Mouse (Mus musculus) cerebellum, adult 2 months (tissue): ENCODE results near the gene Acsf2. TPM values are rescaled to one million over a fixed set of nuclear protein-coding genes. Genes with fewer than 3 reads are reported as not detected.
"Not testable (repeated sequence)": the region's sequence is repeated elsewhere in the genome, so short reads cannot be mapped to it uniquely, and the experiment has no call there.

Experiments used
- DNase-seq, 2 experiments: peaks; one replicate each; pipeline ENCODE4 v3.0.0; 2021
- H3K27ac ChIP-seq: fragments of 200-500 bp; 2 replicates; pipeline ENCODE4 v1.5.1; 2012; ENCODE audit warnings: low read length, control low read depth, inconsistent platforms; ENCODE audit not compliant: insufficient read depth
- H3K27me3 ChIP-seq: fragments of 200-500 bp; 2 replicates; pipeline ENCODE4 v1.6.1; 2012; ENCODE audit warnings: inconsistent platforms, mild to moderate bottlenecking, low read length, moderate library complexity; ENCODE audit not compliant: control insufficient read depth, insufficient read depth
- H3K4me1 ChIP-seq: fragments of 200-500 bp; 2 replicates; pipeline ENCODE4 v1.6.1; 2011; ENCODE audit warnings: low read length; ENCODE audit not compliant: control insufficient read depth, insufficient read depth
- H3K4me3 ChIP-seq: fragments of 200-500 bp; replicated peaks from 2 replicates; pipeline ENCODE3; 2011; ENCODE audit warnings: mild to moderate bottlenecking, low read depth, low read length, control low read depth; ENCODE audit not compliant: insufficient read depth
- CTCF ChIP-seq: fragments of 200-500 bp; IDR thresholded peaks from 2 replicates; pipeline ENCODE4 v1.5.1; 2011; ENCODE audit warnings: low read depth, mild to moderate bottlenecking, control low read depth, low read length, moderate library complexity, borderline replicate concordance; ENCODE audit not compliant: insufficient read depth
- POLR2A ChIP-seq: fragments of 200-500 bp; IDR thresholded peaks from 2 replicates; pipeline ENCODE4 v1.6.1; 2011; ENCODE audit warnings: low read length, control low read depth, borderline replicate concordance; ENCODE audit not compliant: insufficient read depth
- WGBS: fragments of 180-500 bp; shearing (Covaris S2); methylation state at CpG from one replicate; pipeline ENCODE4 v1.1.7; 2018; 5-methylcytosine and 5-hydroxymethylcytosine counted together
- polyA plus RNA-seq: library from polyadenylated mRNA; depleted of rRNA; stranded (reverse); fragments of >200 nt; gene quantifications from 2 replicates; pipeline ENCODE4 v1.2.3, GENCODE M21; 2012; rRNA removed

The Acsf2 gene
- polyA plus RNA-seq = 13.1 and 15.2 TPM in 2 replicates

DNA sequence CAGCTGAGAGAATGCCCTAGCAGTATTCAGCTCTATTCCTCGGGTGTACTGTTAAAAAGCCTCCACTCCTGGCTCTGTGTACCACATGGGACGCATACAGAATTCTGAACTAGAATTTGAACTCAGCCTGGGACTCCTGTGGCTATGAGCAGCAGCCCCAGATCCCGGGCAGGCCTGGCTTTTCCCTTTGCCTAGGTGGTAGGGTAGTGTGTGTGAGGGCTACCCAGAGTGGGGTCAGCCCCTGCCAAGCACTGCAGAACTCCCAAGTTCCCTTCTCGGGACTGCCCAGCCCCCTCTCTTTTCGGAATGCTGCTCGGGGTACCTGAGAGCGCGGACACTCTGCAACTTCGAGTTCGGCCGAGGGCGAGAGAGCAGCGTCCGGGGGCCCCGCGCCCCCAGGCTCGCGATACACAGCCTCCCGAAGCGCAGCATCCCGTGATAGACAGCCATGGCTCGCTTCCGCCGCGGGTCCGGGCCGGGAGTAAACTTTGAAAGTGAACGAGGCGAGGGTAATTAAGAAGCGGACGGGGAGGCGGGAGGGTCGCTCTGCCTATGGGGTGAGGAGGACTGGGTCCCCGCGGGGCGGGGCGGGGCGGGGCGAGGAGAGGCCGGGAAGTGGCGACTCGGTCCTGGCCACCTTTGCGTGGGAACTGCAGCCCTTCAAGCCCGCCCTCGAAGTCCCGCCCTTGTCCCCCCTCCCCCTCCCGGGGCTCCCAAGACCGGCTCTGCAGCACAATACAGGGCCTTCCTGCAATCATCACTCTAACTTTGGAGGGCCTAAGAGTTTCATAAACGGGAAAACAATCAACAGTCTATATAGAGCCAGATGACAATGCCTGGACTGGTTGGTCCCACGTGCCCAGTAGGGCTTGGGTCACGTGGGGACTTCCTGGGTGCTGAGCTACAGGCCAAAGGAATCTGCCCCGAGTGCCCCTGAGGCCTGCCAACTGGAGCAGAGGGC lies at the start of gene Acsf2:
TSS of gene Acsf2 (minus strand) at position 551 of the 961 bp plus-strand sequence.
- 3% methylated on average over 46 of the region's 52 CpGs for WGBS

DNA sequence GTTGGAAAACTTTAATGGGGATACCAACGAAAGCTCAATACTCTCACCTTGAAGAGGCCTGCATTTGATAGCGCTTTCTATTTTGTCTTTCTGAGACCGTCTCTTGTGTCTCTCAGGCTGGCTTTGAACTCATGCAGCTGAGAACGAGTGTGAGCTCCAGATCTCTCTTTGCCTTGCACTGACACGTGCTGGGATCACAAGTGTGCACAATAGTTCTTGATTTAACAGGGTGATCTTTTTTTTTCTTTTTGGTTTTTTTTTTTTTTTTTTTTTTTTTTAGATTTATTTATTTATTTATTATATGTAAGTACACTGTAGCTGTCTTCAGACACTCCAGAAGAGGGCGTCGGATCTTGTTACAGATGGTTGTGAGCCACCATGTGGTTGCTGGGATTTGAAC lies 49.6 kb upstream of the Acsf2 start:
- not testable (repeated sequence) for H3K4me3 ChIP-seq, H3K4me1 ChIP-seq, H3K27me3 ChIP-seq, H3K27ac ChIP-seq, DNase-seq
- WGBS = 95% methylated on average over 5 of the region's 7 CpGs

More for the DNA sequence above, at the start of gene Acsf2:
- Histone ChIP-seq H3K27ac (no peak within 1 kb of the TSS), H3K27me3 (no peaks in the 10 kb centered on the region; the same call in 1 of the 2 replicates), H3K4me1 (no peaks in the 10 kb centered on the region), H3K4me3 (peak within 1 kb of the TSS; percentile 35)
- peak; percentile 14 to 25 for DNase-seq
- TF ChIP-seq CTCF = no peak
- TF ChIP-seq POLR2A = no peak

DNA sequence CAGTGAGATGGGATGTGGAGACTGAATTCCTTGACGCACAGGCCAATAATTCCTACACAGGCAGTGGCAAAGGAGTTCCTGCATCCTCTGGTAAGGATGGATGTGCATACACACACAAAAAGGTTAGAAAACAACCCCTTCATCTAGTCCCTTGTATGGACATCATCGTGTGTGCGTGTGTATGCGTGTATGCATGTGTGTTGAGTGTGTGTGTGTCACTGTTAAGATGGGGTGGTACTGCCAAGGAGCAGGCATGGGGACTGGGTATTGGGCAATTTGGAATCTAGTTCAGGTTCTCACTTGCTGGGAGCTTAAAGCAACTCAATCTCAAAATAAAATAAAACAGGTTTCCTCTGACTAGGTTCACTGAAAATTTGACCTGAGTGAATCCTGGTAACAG lies 44.8 kb upstream of the Acsf2 start:
- H3K27ac ChIP-seq = no peak overlapping the region
- H3K4me1 ChIP-seq = no peaks in the 10 kb centered on the region
- H3K4me3 ChIP-seq = no peak overlapping the region
- 95% methylated on average over 4 of the region's 4 CpGs for WGBS
- TF ChIP-seq POLR2A = no peak
- no peak for TF ChIP-seq CTCF
- DNase-seq = no peak
- H3K27me3 ChIP-seq = no peaks in the 10 kb centered on the region

- WGBS = 86% methylated on average over 8 of the region's 8 CpGs
- Histone ChIP-seq H3K27ac (no peak overlapping the region), H3K4me1 (no peaks in the 10 kb centered on the region), H3K27me3 (no peaks in the 10 kb centered on the region), H3K4me3 (no peak overlapping the region)
- TF ChIP-seq POLR2A = no peak
- TF ChIP-seq CTCF = no peak
- no peak for DNase-seq
Observed at GRCm38 (mm10) chr11:94644461-94645219, 43.0 kb upstream of the Acsf2 start.

GRCm38 (mm10) chr11:94634431-94634830 lies 32.8 kb upstream of the Acsf2 start:
- Histone ChIP-seq H3K27ac (no peak overlapping the region), H3K27me3 (no peaks in the 10 kb centered on the region), H3K4me1 (peaks cover 9% of the 10 kb centered on the region), H3K4me3 (no peak overlapping the region)
- no peak for TF ChIP-seq CTCF
- TF ChIP-seq POLR2A = no peak
- DNase-seq = no peak
- WGBS = 86% methylated on average over 5 of the region's 5 CpGs

- no peak for TF ChIP-seq CTCF
- no peak for TF ChIP-seq POLR2A
- Histone ChIP-seq H3K27me3 (no peaks in the 10 kb centered on the region), H3K4me1 (peaks cover 9% of the 10 kb centered on the region), H3K27ac (no peak overlapping the region), H3K4me3 (no peak overlapping the region)
- DNase-seq = no peak
- 87% methylated on average over 8 of the region's 8 CpGs for whole genome bisulfite sequencing
Observed at GRCm38 (mm10) chr11:94632988-94633387, 31.3 kb upstream of the Acsf2 start.

GRCm38 (mm10) chr11:94631969-94632368 lies 30.3 kb upstream of the Acsf2 start:
- Histone ChIP-seq H3K4me1 (peaks cover 9% of the 10 kb centered on the region), H3K27me3 (no peaks in the 10 kb centered on the region), H3K4me3 (no peak overlapping the region), H3K27ac (no peak overlapping the region)
- 92% methylated on average over 5 of the region's 5 CpGs for WGBS
- TF ChIP-seq CTCF = no peak
- TF ChIP-seq POLR2A = no peak
- DNase-seq = no peak
